Mouse (Mus musculus) CH12.LX (cell line): ENCODE measurements around the gene Lypd4. TPM values are rescaled to one million over a fixed set of nuclear protein-coding genes. Genes with fewer than 3 reads are reported as not detected.

ENCODE experiments used
- DNase-seq: peaks from one replicate; pipeline ENCODE4 v3.0.0-alpha.2; 2013; ENCODE audit errors: extremely low read depth
- H3K27ac ChIP-seq: 2 replicates; pipeline ENCODE4 v1.5.1; 2012; ENCODE audit warnings: low read depth, mild to moderate bottlenecking, control low read depth, moderate library complexity; ENCODE audit not compliant: insufficient read depth
- H3K27me3 ChIP-seq: replicated peaks from 2 replicates; pipeline ENCODE3; 2012; ENCODE audit warnings: inconsistent platforms
- H3K36me3 ChIP-seq, 2 experiments: replicated peaks in 1 of 2; 2 replicates each; pipeline versions ENCODE3 to v1.6.1; 2012; ENCODE audit warnings: inconsistent platforms in 1 of 2, low read length in 1 of 2, mild to moderate bottlenecking in 1 of 2, mixed read lengths in 1 of 2, moderate library complexity in 1 of 2; ENCODE audit not compliant: control insufficient read depth in 1 of 2, insufficient read depth in 1 of 2
- H3K4me1 ChIP-seq, 2 experiments: 2 replicates each; pipeline ENCODE4 v1.6.1; 2012; ENCODE audit warnings: inconsistent platforms in 1 of 2, moderate library complexity in 1 of 2; ENCODE audit not compliant: insufficient read depth in 2 of 2, control insufficient read depth in 1 of 2
- H3K4me2 ChIP-seq: 2 replicates; pipeline ENCODE4 v1.6.1; 2012; ENCODE audit warnings: low read depth, mild to moderate bottlenecking, control low read depth; ENCODE audit not compliant: poor library complexity, insufficient read depth, severe bottlenecking
- H3K4me3 ChIP-seq, 3 experiments: fragments of 150-350 bp in 1 of 3; sonication (generic) in 1 of 3; replicated peaks in 1 of 3; 2 replicates each; pipeline versions ENCODE3 to v1.5.1; 2011 to 2012; ENCODE audit warnings: low read depth in 2 of 3, low read length in 2 of 3, mild to moderate bottlenecking in 2 of 3, moderate library complexity in 2 of 3, control low read depth in 1 of 3, improper control_type of control experiment in 1 of 3, inconsistent platforms in 1 of 3, mixed read lengths in 1 of 3; ENCODE audit not compliant: poor library complexity in 1 of 3
- H3K79me2 ChIP-seq: replicated peaks from 2 replicates; pipeline ENCODE4 v1.6.1; 2012; ENCODE audit warnings: mild to moderate bottlenecking, moderate library complexity; ENCODE audit not compliant: control insufficient read depth, poor library complexity, insufficient read depth, severe bottlenecking; ENCODE audit errors: extremely low read depth
- H3K9ac ChIP-seq: 2 replicates; pipeline ENCODE4 v1.6.1; 2012; ENCODE audit warnings: low read depth, mild to moderate bottlenecking, control low read depth, moderate library complexity; ENCODE audit not compliant: insufficient read depth
- H3K9me3 ChIP-seq: replicated peaks from 2 replicates; pipeline ENCODE3; 2012; ENCODE audit warnings: low read length, inconsistent platforms, mixed read lengths
- CHD1 ChIP-seq: IDR thresholded peaks from 2 replicates; pipeline ENCODE4 v1.6.1; 2012; ENCODE audit warnings: low read depth, low read length, improper control_type of control experiment, inconsistent platforms
- CHD2 ChIP-seq: IDR thresholded peaks from 2 replicates; pipeline ENCODE4 v1.6.1; 2011; ENCODE audit warnings: low read length, improper control_type of control experiment
- CTCF ChIP-seq, 2 experiments: IDR thresholded peaks in 1 of 2; conservative IDR thresholded peaks in 1 of 2; 2 replicates each; pipeline ENCODE4 v1.5.1; 2011 to 2012; ENCODE audit warnings: low read depth in 2 of 2, low read length in 2 of 2, improper control_type of control experiment in 1 of 2, inconsistent platforms in 1 of 2, mild to moderate bottlenecking in 1 of 2, moderate library complexity in 1 of 2
- E2F4 ChIP-seq: IDR thresholded peaks from 2 replicates; pipeline ENCODE4 v1.6.1; 2011; ENCODE audit warnings: low read depth, low read length, improper control_type of control experiment; ENCODE audit not compliant: insufficient replicate concordance
- ELF1 ChIP-seq: IDR thresholded peaks from 2 replicates; pipeline ENCODE4 v1.6.1; 2014; ENCODE audit warnings: low read depth, mild to moderate bottlenecking, inconsistent platforms, low read length, improper control_type of control experiment
- EP300 ChIP-seq: IDR thresholded peaks from 2 replicates; pipeline ENCODE4 v1.6.1; 2011; ENCODE audit warnings: low read length, improper control_type of control experiment
- GABPA ChIP-seq: IDR thresholded peaks from 2 replicates; pipeline ENCODE4 v1.6.1; 2012; ENCODE audit warnings: low read depth, low read length, improper control_type of control experiment, inconsistent platforms; ENCODE audit not compliant: insufficient replicate concordance
- IRF4 ChIP-seq: IDR thresholded peaks from 2 replicates; pipeline ENCODE4 v1.6.1; 2014; ENCODE audit warnings: low read depth, mild to moderate bottlenecking, inconsistent platforms, low read length, improper control_type of control experiment
- JUN ChIP-seq: IDR thresholded peaks from 2 replicates; pipeline ENCODE4 v1.6.1; 2011; ENCODE audit warnings: low read depth, mild to moderate bottlenecking, low read length, improper control_type of control experiment, moderate library complexity; ENCODE audit not compliant: insufficient read depth
- JUND ChIP-seq: conservative IDR thresholded peaks from 2 replicates; pipeline ENCODE4 v1.6.1; 2011; ENCODE audit warnings: low read depth, low read length, improper control_type of control experiment
- KAT2A ChIP-seq: IDR thresholded peaks from 2 replicates; pipeline ENCODE4 v1.6.1; 2012; ENCODE audit warnings: low read length, improper control_type of control experiment, inconsistent platforms; ENCODE audit not compliant: insufficient replicate concordance
- MAFK ChIP-seq: IDR thresholded peaks from 2 replicates; pipeline ENCODE4 v1.6.1; 2011; ENCODE audit warnings: low read length, improper control_type of control experiment; ENCODE audit not compliant: insufficient replicate concordance
- MAX ChIP-seq: IDR thresholded peaks from 2 replicates; pipeline ENCODE4 v1.6.1; 2011; ENCODE audit warnings: low read length, improper control_type of control experiment
- MAZ ChIP-seq: IDR thresholded peaks from 2 replicates; pipeline ENCODE4 v1.6.1; 2012; ENCODE audit warnings: low read depth, mild to moderate bottlenecking, inconsistent platforms, low read length, improper control_type of control experiment, moderate library complexity
- MEF2A ChIP-seq: IDR thresholded peaks from 2 replicates; pipeline ENCODE4 v1.6.1; 2014; ENCODE audit warnings: low read depth, mild to moderate bottlenecking, inconsistent platforms, low read length, improper control_type of control experiment, borderline replicate concordance
- MXI1 ChIP-seq: IDR thresholded peaks from 2 replicates; pipeline ENCODE4 v1.6.1; 2011; ENCODE audit warnings: mild to moderate bottlenecking, low read depth, low read length, improper control_type of control experiment
- MYC ChIP-seq: IDR thresholded peaks from 2 replicates; pipeline ENCODE4 v1.6.1; 2011; ENCODE audit warnings: low read depth, mild to moderate bottlenecking, improper control_type of control experiment, low read length
- NELFE ChIP-seq: IDR thresholded peaks from 2 replicates; pipeline ENCODE4 v1.6.1; 2011; ENCODE audit warnings: low read depth, low read length, improper control_type of control experiment
- NRF1 ChIP-seq: IDR thresholded peaks from 2 replicates; pipeline ENCODE4 v1.6.1; 2014; ENCODE audit warnings: low read depth, mild to moderate bottlenecking, inconsistent platforms, low read length, improper control_type of control experiment, moderate library complexity
- POLR2AphosphoS2 ChIP-seq: IDR thresholded peaks from 2 replicates; pipeline ENCODE4 v1.6.1; 2011; ENCODE audit warnings: low read depth, low read length, improper control_type of control experiment
- RAD21 ChIP-seq: IDR thresholded peaks from 2 replicates; pipeline ENCODE4 v1.6.1; 2011; ENCODE audit warnings: low read depth, mild to moderate bottlenecking, low read length, improper control_type of control experiment, moderate library complexity
- RCOR1 ChIP-seq: conservative IDR thresholded peaks from 2 replicates; pipeline ENCODE4 v1.6.1; 2012; ENCODE audit warnings: low read depth, mild to moderate bottlenecking, inconsistent platforms, low read length, improper control_type of control experiment
- SIN3A ChIP-seq: IDR thresholded peaks from 2 replicates; pipeline ENCODE4 v1.6.1; 2012; ENCODE audit warnings: low read length, improper control_type of control experiment, inconsistent platforms
- SMC3 ChIP-seq: IDR thresholded peaks from 2 replicates; pipeline ENCODE4 v1.6.1; 2011; ENCODE audit warnings: low read depth, low read length, improper control_type of control experiment
- TCF12 ChIP-seq: IDR thresholded peaks from 2 replicates; pipeline ENCODE4 v1.6.1; 2014; ENCODE audit warnings: low read depth, mild to moderate bottlenecking, inconsistent platforms, low read length, improper control_type of control experiment
- UBTF ChIP-seq: IDR thresholded peaks from 2 replicates; pipeline ENCODE4 v1.6.1; 2012; ENCODE audit warnings: low read depth, mild to moderate bottlenecking, inconsistent platforms, low read length, improper control_type of control experiment, moderate library complexity
- USF1 ChIP-seq: IDR thresholded peaks from 2 replicates; pipeline ENCODE4 v1.6.1; 2014; ENCODE audit warnings: low read depth, mild to moderate bottlenecking, inconsistent platforms, low read length, improper control_type of control experiment
- ZKSCAN1 ChIP-seq: IDR thresholded peaks from 2 replicates; pipeline ENCODE4 v1.6.1; 2012; ENCODE audit warnings: low read depth, inconsistent platforms, low read length, improper control_type of control experiment, borderline replicate concordance
- ZNF384 ChIP-seq: IDR thresholded peaks from 2 replicates; pipeline ENCODE4 v1.6.1; 2012; ENCODE audit warnings: low read depth, low read length, improper control_type of control experiment, inconsistent platforms
- dilution Hi-C: fragments of 300-500 bp; cut with MboI; formaldehyde crosslinking; loops from 2 replicates; pipeline ENCODE4 v1.14.3; 2020; ENCODE audit warnings: low sequenced_read_pairs; ENCODE audit not compliant: extremely low pct_unique_long_range_greater_than_20kb, extremely low pct_ligation_motif_present
- in situ Hi-C: fragments of 300-500 bp; cut with MboI; formaldehyde crosslinking; loops from 3 replicates; pipeline ENCODE4 v1.14.3; 2019; ENCODE audit warnings: low sequenced_read_pairs, low pct_ligation_motif_present, low pct_unique_long_range_greater_than_20kb, mixed read lengths
- polyA plus RNA-seq: library from polyadenylated mRNA; unstranded; fragments of >175 nt; gene quantifications from 2 replicates; pipeline ENCODE4 v1.2.1, GENCODE M21; 2012; ENCODE audit warnings: low read depth; ENCODE audit not compliant: insufficient read length
- total RNA-seq, 2 experiments: library from RNA; depleted of rRNA; stranded (reverse); fragments of 300-350 nt in 1 of 2; fragments of >200 nt in 1 of 2; gene quantifications; 2 replicates each; pipeline ENCODE4 v1.2.3; 2012 to 2014

Gene Lypd4
- total and polyA plus RNA-seq, 3 experiments: not detected

- H3K4me1 ChIP-seq: peaks cover 21 to 53% of the 10 kb centered on the region in 2 experiments
- peak overlapping the region; percentile 98 for H3K9ac ChIP-seq
- H3K4me2 ChIP-seq: peak overlapping the region; percentile 63
- in situ Hi-C loops: loop anchor here (10.0 kb wide), 1 partner anchor 49 kb away; no protein-coding TSS in a partner anchor
- H3K36me3 ChIP-seq: peaks cover 37 to 58% of the 10 kb centered on the region in 2 experiments
- H3K9me3 ChIP-seq: no peaks in the 10 kb centered on the region
- no peaks in the 10 kb centered on the region for H3K27me3 ChIP-seq
- TF ChIP-seq ZKSCAN1 (no peak), KAT2A (no peak), SMC3 (no peak), NRF1 (no peak), POLR2AphosphoS2 (0 out of 2 replicates have a peak, but pooled peaks have one; percentile 10)
- H3K79me2 ChIP-seq: peaks cover 39% of the 10 kb centered on the region
- peak overlapping the region; percentile 75 to 95 (median 77) for H3K4me3 ChIP-seq
- H3K27ac ChIP-seq: peak overlapping the region; percentile 97; the same call in 1 of the 2 replicates
- dilution Hi-C loops: no loop called here
- no peak for DNase-seq
Observed at GRCm38 (mm10) chr7:24903444-24903825, 33.7 kb upstream of the Lypd4 start.

- Histone ChIP-seq H3K27ac (peak within 1 kb of the TSS; percentile 97), H3K9me3 (no peaks in the 10 kb centered on the region), H3K4me2 (peak within 1 kb of the TSS; percentile 63), H3K27me3 (no peaks in the 10 kb centered on the region), H3K9ac (peak within 1 kb of the TSS; percentile 98), H3K4me3 (peak within 1 kb of the TSS; percentile 75 to 95 (median 77)), H3K36me3 (peaks cover 31 to 52% of the 10 kb centered on the region in 2 experiments), H3K4me1 (peaks cover 21 to 53% of the 10 kb centered on the region in 2 experiments), H3K79me2 (peaks cover 44% of the 10 kb centered on the region)
- dilution Hi-C loops (no loop called here), in situ Hi-C loops (loop anchor here (10.0 kb wide), 1 partner anchor 48 kb away; no protein-coding TSS in a partner anchor)
- no peak for DNase-seq
- TF ChIP-seq RAD21 (no peak), MAX (no peak), MAZ (peak; percentile 61; the same call in 1 of the 2 replicates), JUN (no peak), UBTF (0 out of 2 replicates have a peak, but pooled peaks have one; percentile 70), SMC3 (no peak), JUND (no peak), SIN3A (peak; percentile 27; the same call in 1 of the 2 replicates), ELF1 (peak; percentile 69), MYC (no peak), CHD1 (no peak), ZNF384 (peak; percentile 32; the same call in 1 of the 2 replicates), TCF12 (no peak; the same call in 1 of the 2 replicates), MAFK (no peak), E2F4 (no peak), IRF4 (no peak; the same call in 1 of the 2 replicates), RCOR1 (no peak), EP300 (no peak), CHD2 (no peak), ZKSCAN1 (no peak), MXI1 (peak; percentile 52), NELFE (0 out of 2 replicates have a peak, but pooled peaks have one; percentile 38), POLR2AphosphoS2 (no peak; the same call in 1 of the 2 replicates), MEF2A (no peak), GABPA (no peak), USF1 (no peak), CTCF (conservative IDR thresholded peaks at IDR 0.05 in 1 of 2, IDR thresholded peaks at IDR 0.05 in 1 of 2; ENCODE audit: low read depth in 2 of 2, low read length in 2 of 2) (no peak), NRF1 (0 out of 2 replicates have a peak, but pooled peaks have one; percentile 26)
Observed at GRCm38 (mm10) chr7:24902630-24903443, 33.1 kb upstream of the Lypd4 start, which contains the start of gene Arhgef1. TSS of gene Arhgef1 (plus strand) at chr7:24902912.
